Mouse (Mus musculus) forebrain, embryonic 15.5 days (tissue): Measurements from ENCODE around the gene Pdzd4. TPM values are rescaled to one million over a fixed set of nuclear protein-coding genes. Genes with fewer than 3 reads are reported as not detected.

Experiments
- ATAC-seq: fragments of 200-750 bp; cut with Nextera tagmentation; replicated peaks from 2 replicates; pipeline ENCODE4 v1.8.0; 2017; ENCODE audit warnings: mild to moderate bottlenecking, moderate TSS enrichment, moderate library complexity
- H3K27ac ChIP-seq: fragments of 300-500 bp; sonication (generic); replicated peaks from 2 replicates; pipeline ENCODE4 v1.5.1; 2015; ENCODE audit warnings: mild to moderate bottlenecking, inconsistent platforms
- H3K27me3 ChIP-seq: fragments of 300-500 bp; sonication (generic); 2 replicates; pipeline ENCODE4 v1.6.1; 2015; ENCODE audit warnings: inconsistent platforms
- H3K36me3 ChIP-seq: fragments of 300-500 bp; sonication (generic); 2 replicates; pipeline ENCODE4 v1.6.1; 2015; ENCODE audit warnings: mild to moderate bottlenecking, inconsistent platforms
- H3K4me1 ChIP-seq: fragments of 300-500 bp; sonication (generic); 2 replicates; pipeline ENCODE4 v1.6.1; 2015; ENCODE audit warnings: inconsistent platforms
- H3K4me2 ChIP-seq: fragments of 300-500 bp; sonication (generic); replicated peaks from 2 replicates; pipeline ENCODE4 v1.6.1; 2015; ENCODE audit warnings: mild to moderate bottlenecking, inconsistent platforms
- H3K4me3 ChIP-seq: fragments of 300-500 bp; sonication (generic); 2 replicates; pipeline ENCODE4 v1.5.1; 2015; ENCODE audit warnings: mild to moderate bottlenecking, inconsistent platforms
- H3K9ac ChIP-seq: fragments of 300-500 bp; sonication (generic); replicated peaks from 2 replicates; pipeline ENCODE4 v1.6.1; 2015; ENCODE audit warnings: mild to moderate bottlenecking, inconsistent platforms
- H3K9me3 ChIP-seq: fragments of 300-500 bp; sonication (generic); 2 replicates; pipeline ENCODE4 v1.6.1; 2016; ENCODE audit warnings: inconsistent platforms
- WGBS: fragments of 180-500 bp; shearing (Covaris S2); methylation state at CpG from one replicate; pipeline ENCODE4 v1.1.7; 2015; ENCODE audit warnings: mixed read lengths; 5-methylcytosine and 5-hydroxymethylcytosine counted together
- polyA plus RNA-seq: library from polyadenylated mRNA; unstranded; fragments of >200 nt; fragmentation: Nextera tagmentation; extraction: Ambion mirVana; gene quantifications from 2 replicates; pipeline ENCODE4 v1.2.1, GENCODE M21; 2015

Gene Pdzd4
- 3.9 and 4.0 TPM in 2 replicates for polyA plus RNA-seq

GRCm38 (mm10) chrX:73824185-73825151 lies at the start of gene Pdzd4:
Pdzd4 (minus strand) TSS chrX:73824969.
- peak within 1 kb of the TSS; percentile 93 for H3K9ac ChIP-seq
- H3K9me3 ChIP-seq = no peaks in the 10 kb centered on the region
- peak within 1 kb of the TSS; percentile 75 for H3K4me3 ChIP-seq
- H3K36me3 ChIP-seq = no peaks in the 10 kb centered on the region
- WGBS = 29% methylated on average over 71 of the region's 84 CpGs
- peak within 1 kb of the TSS; percentile 63 for H3K4me2 ChIP-seq
- H3K4me1 ChIP-seq = peaks cover 19% of the 10 kb centered on the region
- no peaks in the 10 kb centered on the region for H3K27me3 ChIP-seq
- ATAC-seq = peak; percentile 89
- peak within 1 kb of the TSS; percentile 93 for H3K27ac ChIP-seq

- H3K27me3 ChIP-seq = no peaks in the 10 kb centered on the region
- no peak; the same call in 1 of the 2 replicates for ATAC-seq
- no peak overlapping the region for H3K9ac ChIP-seq
- WGBS = 86% methylated on average over 1 of the region's 1 CpGs
- no peaks in the 10 kb centered on the region for H3K36me3 ChIP-seq
- H3K4me3 ChIP-seq = no peak overlapping the region
- H3K4me2 ChIP-seq = no peak overlapping the region
- no peak overlapping the region; the same call in 1 of the 2 replicates for H3K27ac ChIP-seq
- H3K4me1 ChIP-seq = peaks cover 36% of the 10 kb centered on the region
- no peaks in the 10 kb centered on the region for H3K9me3 ChIP-seq
Measured at GRCm38 (mm10) chrX:73871956-73872355, 47.2 kb upstream of the Pdzd4 start.

DNA sequence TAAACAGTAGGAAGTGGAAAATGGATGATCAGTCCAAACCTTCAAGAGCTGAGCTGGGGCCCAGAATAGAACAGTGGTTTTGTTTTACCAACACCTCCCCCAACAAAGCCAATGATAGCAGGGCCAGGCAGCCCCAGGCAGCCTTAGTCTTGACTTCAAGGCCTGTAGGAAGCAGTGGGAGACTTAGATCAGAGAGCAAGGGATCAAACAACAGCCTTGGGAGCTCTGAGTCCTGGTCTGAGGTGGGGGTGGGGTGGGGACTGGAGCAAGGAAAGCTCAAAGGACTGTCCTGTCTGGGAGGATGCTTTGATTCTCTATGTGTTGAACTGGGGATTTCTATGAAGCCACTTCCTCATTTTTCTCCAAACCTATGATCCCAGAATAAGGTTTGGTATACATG lies 46.7 kb upstream of the Pdzd4 start:
- H3K4me1 ChIP-seq = peaks cover 38% of the 10 kb centered on the region
- no peak overlapping the region for H3K9ac ChIP-seq
- no peak overlapping the region for H3K4me3 ChIP-seq
- ATAC-seq = no peak
- no peak overlapping the region for H3K27ac ChIP-seq
- no peaks in the 10 kb centered on the region for H3K9me3 ChIP-seq
- H3K4me2 ChIP-seq = no peak overlapping the region
- no peaks in the 10 kb centered on the region for H3K27me3 ChIP-seq
- H3K36me3 ChIP-seq = no peaks in the 10 kb centered on the region

DNA sequence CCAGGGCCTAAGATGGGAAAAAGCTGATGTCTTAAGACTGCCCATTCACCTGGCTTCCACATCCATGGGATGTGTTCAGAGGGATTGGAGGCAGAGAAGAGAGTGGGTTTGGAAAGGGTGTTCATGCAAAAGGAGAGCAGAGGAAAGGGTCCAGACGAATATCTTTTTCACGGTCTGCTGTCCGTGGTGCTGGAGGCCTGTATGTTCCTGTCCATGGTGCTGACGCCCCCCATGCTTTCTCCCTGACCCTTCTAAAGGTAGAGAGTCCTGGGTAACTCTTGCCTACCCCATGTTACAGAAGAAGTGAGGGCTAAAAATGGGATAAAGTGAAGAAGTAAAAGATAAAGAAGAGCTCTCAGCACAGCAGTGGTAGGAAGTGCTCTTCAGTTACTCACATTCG lies 44.6 kb upstream of the Pdzd4 start:
- Histone ChIP-seq H3K9ac (no peak overlapping the region), H3K9me3 (no peaks in the 10 kb centered on the region), H3K36me3 (no peaks in the 10 kb centered on the region), H3K27ac (no peak overlapping the region), H3K4me2 (no peak overlapping the region), H3K4me3 (no peak overlapping the region), H3K4me1 (peaks cover 43% of the 10 kb centered on the region), H3K27me3 (no peaks in the 10 kb centered on the region)
- ATAC-seq = no peak
- 11% methylated on average over 5 of the region's 5 CpGs for WGBS

DNA sequence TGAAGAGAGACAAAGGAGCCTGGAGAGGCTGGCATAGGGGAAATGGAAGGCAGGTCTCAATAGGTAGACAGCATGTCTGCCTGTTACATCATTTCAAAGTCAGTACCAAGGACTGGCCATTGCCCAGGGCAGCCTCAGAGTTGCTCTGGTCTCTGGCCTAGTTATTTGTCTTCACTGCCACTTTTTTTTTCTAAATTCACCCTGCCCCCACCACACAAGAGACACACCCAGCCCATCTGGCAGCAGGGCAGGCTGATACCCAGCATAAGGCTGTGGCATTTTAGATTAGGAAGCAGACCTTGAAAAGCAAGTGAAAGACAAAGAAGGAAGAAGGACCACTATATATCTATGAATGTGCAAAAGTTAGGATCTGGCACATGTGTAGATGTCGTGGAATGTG lies 43.1 kb upstream of the Pdzd4 start:
- H3K9ac ChIP-seq = no peak overlapping the region
- WGBS = 71% methylated on average over 1 of the region's 1 CpGs
- no peak overlapping the region for H3K4me3 ChIP-seq
- H3K27ac ChIP-seq = peak overlapping the region; percentile 90
- H3K27me3 ChIP-seq = no peaks in the 10 kb centered on the region
- no peaks in the 10 kb centered on the region for H3K9me3 ChIP-seq
- no peak for ATAC-seq
- H3K36me3 ChIP-seq = peaks cover 3% of the 10 kb centered on the region; the same call in 1 of the 2 replicates
- H3K4me2 ChIP-seq = no peak overlapping the region
- peaks cover 43% of the 10 kb centered on the region for H3K4me1 ChIP-seq

- H3K4me2 ChIP-seq = no peak overlapping the region; the same call in 1 of the 2 replicates
Measured at GRCm38 (mm10) chrX:73867256-73867655, 42.5 kb upstream of the Pdzd4 start.

GRCm38 (mm10) chrX:73864692-73865091 lies 39.9 kb upstream of the Pdzd4 start:
- Histone ChIP-seq H3K9me3 (no peaks in the 10 kb centered on the region), H3K4me2 (no peak overlapping the region), H3K27me3 (no peaks in the 10 kb centered on the region), H3K36me3 (peaks cover 10% of the 10 kb centered on the region), H3K4me1 (peaks cover 36% of the 10 kb centered on the region), H3K27ac (peak overlapping the region; percentile 47; the same call in 1 of the 2 replicates), H3K4me3 (no peak overlapping the region), H3K9ac (no peak overlapping the region)
- 47% methylated on average over 3 of the region's 3 CpGs for WGBS
- ATAC-seq = peak; percentile 64

More at GRCm38 (mm10) chrX:73867256-73867655, 42.5 kb upstream of the Pdzd4 start:
- Histone ChIP-seq H3K9me3 (no peaks in the 10 kb centered on the region), H3K9ac (no peak overlapping the region), H3K27ac (peak overlapping the region; percentile 90), H3K36me3 (peaks cover 3% of the 10 kb centered on the region; the same call in 1 of the 2 replicates), H3K4me1 (peaks cover 39% of the 10 kb centered on the region), H3K27me3 (no peaks in the 10 kb centered on the region), H3K4me3 (no peak overlapping the region)
- WGBS = 17% methylated on average over 3 of the region's 3 CpGs
- peak; percentile 64 for ATAC-seq

- Histone ChIP-seq H3K36me3 (peaks cover 16% of the 10 kb centered on the region), H3K4me1 (no peaks in the 10 kb centered on the region), H3K27ac (no peak overlapping the region), H3K27me3 (no peaks in the 10 kb centered on the region), H3K4me3 (no peak overlapping the region), H3K9me3 (no peaks in the 10 kb centered on the region), H3K9ac (no peak overlapping the region), H3K4me2 (no peak overlapping the region)
- 65% methylated on average over 3 of the region's 3 CpGs for WGBS
- ATAC-seq = no peak
Measured at GRCm38 (mm10) chrX:73855087-73855408, 30.3 kb upstream of the Pdzd4 start.

DNA sequence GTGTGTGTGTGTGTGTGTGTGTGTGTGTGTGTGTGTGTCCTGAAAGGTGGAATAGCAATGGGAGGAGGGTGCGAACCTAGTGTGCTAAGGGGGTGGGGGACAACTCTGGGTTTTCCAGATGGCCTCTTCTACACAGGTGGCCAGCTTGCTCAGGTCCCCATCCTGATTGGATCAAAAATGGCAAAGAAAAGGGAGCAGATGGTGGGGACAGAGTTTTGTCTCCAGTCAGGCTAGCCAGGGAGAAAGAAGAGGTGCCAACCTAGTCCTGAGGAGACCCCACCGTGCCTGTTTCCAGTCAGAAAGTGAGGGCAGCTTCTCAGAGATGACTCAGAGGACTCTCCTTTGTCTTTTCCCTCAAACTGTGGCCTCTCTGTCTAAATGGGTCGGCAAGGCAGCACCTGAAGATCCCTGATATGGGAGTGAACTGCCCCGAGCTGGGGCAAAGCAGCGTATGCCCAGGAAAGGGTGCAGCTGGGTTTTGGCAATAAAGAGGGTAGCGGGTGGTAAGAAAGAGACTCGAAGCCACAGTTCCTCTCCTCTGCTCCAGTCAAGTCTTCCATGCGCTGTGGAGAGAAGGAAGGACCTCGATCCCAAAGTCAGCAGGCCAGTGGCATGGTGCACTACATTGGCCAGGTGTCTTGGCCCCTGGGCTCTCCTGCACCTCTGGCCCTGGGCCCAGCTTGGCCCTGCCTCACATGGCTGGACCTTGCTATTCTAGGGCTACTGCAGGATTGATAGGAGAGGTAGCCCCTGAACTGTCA lies 29.7 kb upstream of the Pdzd4 start:
- no peak for ATAC-seq
- WGBS = 80% methylated on average over 9 of the region's 9 CpGs
- H3K9me3 ChIP-seq = no peaks in the 10 kb centered on the region

DNA sequence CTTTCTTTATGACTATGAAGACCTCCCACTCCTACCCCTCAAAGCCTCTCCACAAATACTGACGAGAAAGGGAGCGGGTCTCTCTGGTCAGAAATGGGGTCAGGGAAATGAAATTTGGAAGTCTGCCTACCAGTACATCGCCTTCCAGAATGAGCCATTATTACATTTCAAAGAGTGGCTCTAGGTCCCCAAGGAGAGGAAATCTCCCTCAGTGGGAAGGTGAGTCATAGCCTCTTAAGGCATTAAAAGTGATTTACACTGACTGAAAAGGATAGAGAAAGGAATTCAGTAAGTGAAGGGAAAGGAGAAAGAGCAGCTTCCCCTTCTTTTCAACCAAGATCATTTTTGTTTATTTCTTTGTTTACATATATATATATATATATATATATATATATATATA lies 11.9 kb upstream of the Pdzd4 start:
- Histone ChIP-seq H3K4me3 (no peak overlapping the region), H3K27me3 (no peaks in the 10 kb centered on the region), H3K9ac (no peak overlapping the region), H3K4me2 (no peak overlapping the region), H3K36me3 (no peaks in the 10 kb centered on the region), H3K27ac (no peak overlapping the region), H3K4me1 (no peaks in the 10 kb centered on the region), H3K9me3 (no peaks in the 10 kb centered on the region)
- WGBS = 83% methylated on average over 3 of the region's 3 CpGs
- no peak for ATAC-seq

More for the DNA sequence above, 29.7 kb upstream of the Pdzd4 start:
- Histone ChIP-seq H3K4me3 (no peak overlapping the region), H3K27me3 (no peaks in the 10 kb centered on the region), H3K4me1 (no peaks in the 10 kb centered on the region), H3K36me3 (peaks cover 13% of the 10 kb centered on the region), H3K27ac (0 out of 2 replicates have a peak overlapping the region, but pooled peaks have one; percentile 23), H3K9ac (no peak overlapping the region), H3K4me2 (no peak overlapping the region)

GRCm38 (mm10) chrX:73835731-73836130 lies 11.0 kb upstream of the Pdzd4 start:
- 95% methylated on average over 1 of the region's 1 CpGs for WGBS
- H3K27me3 ChIP-seq = no peaks in the 10 kb centered on the region
- H3K27ac ChIP-seq = no peak overlapping the region
- no peak for ATAC-seq
- H3K4me1 ChIP-seq = no peaks in the 10 kb centered on the region
- H3K9me3 ChIP-seq = no peaks in the 10 kb centered on the region
- H3K9ac ChIP-seq = no peak overlapping the region
- no peak overlapping the region for H3K4me3 ChIP-seq
- H3K4me2 ChIP-seq = no peak overlapping the region
- no peaks in the 10 kb centered on the region for H3K36me3 ChIP-seq

DNA sequence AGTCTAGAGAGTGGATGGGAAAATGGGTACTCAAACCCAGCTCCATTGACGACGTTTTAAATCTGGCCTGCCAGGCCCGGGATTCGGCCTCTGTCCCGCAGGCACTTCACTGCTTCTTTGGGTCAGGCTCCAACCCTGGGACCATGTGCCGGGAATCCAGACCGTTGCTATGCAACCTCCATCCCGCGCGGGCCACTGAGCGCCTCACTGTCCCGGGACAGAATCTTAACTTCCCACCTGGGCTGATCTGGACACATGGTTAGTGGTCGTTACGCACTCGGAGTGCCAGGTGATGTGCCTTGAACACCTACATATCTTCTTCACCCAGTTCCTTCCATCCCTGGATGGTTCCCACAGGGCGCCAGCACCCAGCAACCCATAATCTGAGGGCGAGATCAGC lies 1.0 kb downstream of the Pdzd4 start:
- Histone ChIP-seq H3K36me3 (no peaks in the 10 kb centered on the region), H3K4me3 (peak overlapping the region; percentile 75), H3K4me2 (peak overlapping the region; percentile 63), H3K9ac (peak overlapping the region; percentile 93), H3K9me3 (no peaks in the 10 kb centered on the region), H3K27ac (peak overlapping the region; percentile 93; the same call in 1 of the 2 replicates), H3K27me3 (no peaks in the 10 kb centered on the region), H3K4me1 (peaks cover 19% of the 10 kb centered on the region)
- ATAC-seq = peak; percentile 34
- 20% methylated on average over 17 of the region's 17 CpGs for WGBS
